Mouse (Mus musculus) myocyte (in vitro differentiated cells): ENCODE data around the gene Suv39h2. TPM values are rescaled to one million over a fixed set of nuclear protein-coding genes. Genes with fewer than 3 reads are reported as not detected.

Source experiments
- H3K27me3 ChIP-seq: one replicate; pipeline ENCODE4 v1.6.1; 2011; ENCODE audit not compliant: control insufficient read depth, insufficient read depth, insufficient read length
- H3K36me3 ChIP-seq: one replicate; pipeline ENCODE4 v1.6.1; 2011; ENCODE audit not compliant: control insufficient read depth, insufficient read depth
- H3K4me2 ChIP-seq: one replicate; pipeline ENCODE4 v1.6.1; 2011; ENCODE audit warnings: low read depth, control low read depth
- H3K4me3 ChIP-seq: one replicate; pipeline ENCODE4 v1.5.1; 2011; ENCODE audit warnings: mild to moderate bottlenecking, control low read depth, moderate library complexity
- H3K79me2 ChIP-seq: one replicate; pipeline ENCODE4 v1.6.1; 2011; ENCODE audit not compliant: control insufficient read depth, insufficient read depth
- H3ac ChIP-seq: one replicate; pipeline ENCODE4 v1.6.1; 2011; ENCODE audit not compliant: control insufficient read depth, insufficient read length
- CEBPB ChIP-seq: IDR thresholded peaks from 2 replicates; pipeline ENCODE4 v1.6.1; 2011; ENCODE audit warnings: mild to moderate bottlenecking, moderate library complexity; ENCODE audit not compliant: poor library complexity, insufficient read depth, severe bottlenecking
- E2F4 ChIP-seq: IDR thresholded peaks from one replicate; pipeline ENCODE4 v1.6.1; 2011; ENCODE audit warnings: mild to moderate bottlenecking, control low read depth, moderate library complexity; ENCODE audit not compliant: insufficient read depth
- MAX ChIP-seq: IDR thresholded peaks from one replicate; pipeline ENCODE4 v1.6.1; 2011; ENCODE audit warnings: low read depth, mild to moderate bottlenecking, control low read depth
- MYOD1 ChIP-seq, 3 experiments: IDR thresholded peaks; one replicate each; pipeline ENCODE4 v1.6.1; 2011; ENCODE audit warnings: control low read depth in 2 of 3, low read depth in 2 of 3, mild to moderate bottlenecking in 2 of 3, moderate library complexity in 1 of 3; ENCODE audit not compliant: insufficient read length in 2 of 3, control insufficient read depth in 1 of 3
- MYOG ChIP-seq, 3 experiments: IDR thresholded peaks; one replicate each; pipeline ENCODE4 v1.6.1; 2011; ENCODE audit warnings: control low read depth in 2 of 3, low read depth in 2 of 3, mild to moderate bottlenecking in 2 of 3; ENCODE audit not compliant: insufficient read length in 2 of 3, control insufficient read depth in 1 of 3, insufficient read depth in 1 of 3
- POLR2A ChIP-seq: IDR thresholded peaks from one replicate; pipeline ENCODE4 v1.6.1; 2011; ENCODE audit warnings: low read depth, mild to moderate bottlenecking, control low read depth, moderate library complexity; ENCODE audit not compliant: insufficient read length
- POLR2AphosphoS2 ChIP-seq: IDR thresholded peaks from one replicate; pipeline ENCODE4 v1.6.1; 2011; ENCODE audit warnings: low read depth, control low read depth; ENCODE audit not compliant: insufficient read length
- REST ChIP-seq: IDR thresholded peaks from one replicate; pipeline ENCODE4 v1.6.1; 2011; ENCODE audit warnings: mild to moderate bottlenecking, control low read depth, moderate library complexity; ENCODE audit not compliant: insufficient read depth, insufficient read length
- SRF ChIP-seq: IDR thresholded peaks from one replicate; pipeline ENCODE4 v1.6.1; 2011; ENCODE audit warnings: low read depth; ENCODE audit not compliant: control insufficient read depth, insufficient read length
- TCF12 ChIP-seq: IDR thresholded peaks from one replicate; pipeline ENCODE4 v1.6.1; 2011; ENCODE audit warnings: mild to moderate bottlenecking, control low read depth; ENCODE audit not compliant: poor library complexity, insufficient read depth, severe bottlenecking
- TCF3 ChIP-seq: IDR thresholded peaks from one replicate; pipeline ENCODE4 v1.6.1; 2011; ENCODE audit warnings: low read depth, control low read depth; ENCODE audit not compliant: insufficient read length
- USF1 ChIP-seq: IDR thresholded peaks from one replicate; pipeline ENCODE4 v1.6.1; 2011; ENCODE audit warnings: low read depth, mild to moderate bottlenecking, control low read depth, moderate library complexity
- polyA plus RNA-seq: library from polyadenylated mRNA; unstranded; fragments of >200 nt; fragmentation: generic; extraction: Trizol; gene quantifications from one replicate; pipeline ENCODE4 v1.2.1, GENCODE M21; 2012; ENCODE audit warnings: missing spikeins

Suv39h2 gene
- polyA plus RNA-seq, 1 experiment, result 1.3 TPM

GRCm38 (mm10) chr2:3445984-3446383, 28.8 kb downstream of the Suv39h2 start:
- no peaks in the 10 kb centered on the region for H3K79me2 ChIP-seq
- H3ac ChIP-seq, result no peak overlapping the region
- H3K27me3 ChIP-seq, result no peaks in the 10 kb centered on the region
- peaks cover 22% of the 10 kb centered on the region for H3K36me3 ChIP-seq
- H3K4me3 ChIP-seq, result no peak overlapping the region
- no peak for TF ChIP-seq USF1
- TF ChIP-seq TCF3, result no peak
- no peak for TF ChIP-seq TCF12
- TF ChIP-seq MYOD1 (IDR thresholded peaks at IDR 0.05; ENCODE audit: control insufficient read depth in 1 of 3, insufficient read length in 2 of 3, low read depth in 2 of 3), result no peak
- TF ChIP-seq SRF, result no peak
- no peak overlapping the region for H3K4me2 ChIP-seq

- Histone ChIP-seq H3ac (no peak overlapping the region), H3K4me2 (no peak overlapping the region), H3K79me2 (no peaks in the 10 kb centered on the region), H3K36me3 (peaks cover 17% of the 10 kb centered on the region), H3K27me3 (no peaks in the 10 kb centered on the region), H3K4me3 (no peak overlapping the region)
- TF ChIP-seq TCF3, result no peak
- TF ChIP-seq MAX, result no peak
- no peak for TF ChIP-seq POLR2A
- no peak for TF ChIP-seq TCF12
- TF ChIP-seq REST, result no peak
- no peak for TF ChIP-seq MYOD1 (IDR thresholded peaks at IDR 0.05; ENCODE audit: control insufficient read depth in 1 of 3, insufficient read length in 2 of 3, low read depth in 2 of 3)
- no peak for TF ChIP-seq CEBPB
- TF ChIP-seq SRF, result no peak
- no peak for TF ChIP-seq MYOG (IDR thresholded peaks at IDR 0.05; ENCODE audit: control insufficient read depth in 1 of 3, insufficient read depth in 1 of 3, insufficient read length in 2 of 3, low read depth in 2 of 3)
- no peak for TF ChIP-seq USF1
- no peak for TF ChIP-seq E2F4
- no peak for TF ChIP-seq POLR2AphosphoS2
Measured at GRCm38 (mm10) chr2:3444206-3444605, 30.6 kb downstream of the Suv39h2 start.

GRCm38 (mm10) chr2:3437956-3438355, 36.9 kb downstream of the Suv39h2 start:
- peaks cover 12% of the 10 kb centered on the region for H3K36me3 ChIP-seq
- H3K27me3 ChIP-seq, result no peaks in the 10 kb centered on the region
- H3K79me2 ChIP-seq, result no peaks in the 10 kb centered on the region
- no peak overlapping the region for H3K4me2 ChIP-seq
- no peak overlapping the region for H3ac ChIP-seq
- H3K4me3 ChIP-seq, result no peak overlapping the region
- TF ChIP-seq POLR2AphosphoS2 (no peak), MYOG (IDR thresholded peaks at IDR 0.05; ENCODE audit: control insufficient read depth in 1 of 3, insufficient read depth in 1 of 3, insufficient read length in 2 of 3, low read depth in 2 of 3) (no peak), CEBPB (no peak), E2F4 (no peak), TCF12 (no peak), POLR2A (no peak), SRF (no peak), USF1 (no peak), REST (no peak), MAX (no peak), TCF3 (no peak), MYOD1 (IDR thresholded peaks at IDR 0.05; ENCODE audit: control insufficient read depth in 1 of 3, insufficient read length in 2 of 3, low read depth in 2 of 3) (no peak)

GRCm38 (mm10) chr2:3435369-3436061, 39.3 kb downstream of the Suv39h2 start:
- H3K4me3 ChIP-seq, result no peak overlapping the region
- H3K79me2 ChIP-seq, result no peaks in the 10 kb centered on the region
- H3K27me3 ChIP-seq, result no peaks in the 10 kb centered on the region
- no peak overlapping the region for H3K4me2 ChIP-seq
- no peak overlapping the region for H3ac ChIP-seq
- TF ChIP-seq USF1, result no peak
- peaks cover 4% of the 10 kb centered on the region for H3K36me3 ChIP-seq

GRCm38 (mm10) chr2:3430956-3431355, 43.9 kb downstream of the Suv39h2 start:
- no peak overlapping the region for H3K4me2 ChIP-seq
- H3K27me3 ChIP-seq, result no peaks in the 10 kb centered on the region
- TF ChIP-seq E2F4 (no peak), CEBPB (no peak), MYOG (IDR thresholded peaks at IDR 0.05; ENCODE audit: control insufficient read depth in 1 of 3, insufficient read depth in 1 of 3, insufficient read length in 2 of 3, low read depth in 2 of 3) (no peak), REST (no peak), SRF (no peak), POLR2A (no peak), POLR2AphosphoS2 (no peak)
- no peaks in the 10 kb centered on the region for H3K79me2 ChIP-seq
- no peak overlapping the region for H3K4me3 ChIP-seq
- peaks cover 3% of the 10 kb centered on the region for H3K36me3 ChIP-seq
- H3ac ChIP-seq, result no peak overlapping the region
